Mouse (Mus musculus) neural tube, embryonic 14.5 days (tissue): ENCODE measurements at regions not wholly inside any gene's neighbourhood (a gene's known extent, or its start where the extent isn't known, plus 50 kb on each side); places are given as distances from the start of the nearest gene placed in this dataset.
"Not testable (repeated sequence)": the region's sequence is repeated elsewhere in the genome, so short reads cannot be mapped to it uniquely, and the experiment has no call there.

Source experiments
- ATAC-seq: fragments of 200-750 bp; cut with Nextera tagmentation; 2 replicates; pipeline ENCODE4 v1.8.0; 2017; ENCODE audit warnings: low read depth, mild to moderate bottlenecking, moderate TSS enrichment, moderate library complexity
- H3K27ac ChIP-seq: fragments of 300-500 bp; sonication (generic); 2 replicates; pipeline ENCODE4 v1.5.1; 2014; ENCODE audit warnings: low read depth, mild to moderate bottlenecking, control low read depth, low read length, moderate library complexity, mixed read lengths
- H3K27me3 ChIP-seq: fragments of 300-500 bp; sonication (generic); 2 replicates; pipeline ENCODE4 v1.6.1; 2014; ENCODE audit warnings: low read length; ENCODE audit not compliant: control insufficient read depth, insufficient read depth
- H3K36me3 ChIP-seq: fragments of 300-500 bp; sonication (generic); 2 replicates; pipeline ENCODE4 v1.6.1; 2014; ENCODE audit warnings: low read length, mixed read lengths; ENCODE audit not compliant: control insufficient read depth, insufficient read depth
- H3K4me1 ChIP-seq: fragments of 300-500 bp; sonication (generic); 2 replicates; pipeline ENCODE4 v1.6.1; 2014; ENCODE audit warnings: low read length; ENCODE audit not compliant: control insufficient read depth, insufficient read depth
- H3K4me2 ChIP-seq: fragments of 300-500 bp; sonication (generic); 2 replicates; pipeline ENCODE4 v1.6.1; 2014; ENCODE audit warnings: mild to moderate bottlenecking, low read depth, low read length, control low read depth
- H3K4me3 ChIP-seq: fragments of 300-500 bp; sonication (generic); 2 replicates; pipeline ENCODE4 v1.5.1; 2014; ENCODE audit warnings: low read depth, low read length, control low read depth, mixed read lengths
- H3K9ac ChIP-seq: fragments of 300-500 bp; sonication (generic); replicated peaks from 2 replicates; pipeline ENCODE4 v1.6.1; 2014; ENCODE audit warnings: low read depth, mild to moderate bottlenecking, control low read depth, low read length, mixed read lengths
- H3K9me3 ChIP-seq: fragments of 300-500 bp; sonication (generic); 2 replicates; pipeline ENCODE4 v1.6.1; 2016; ENCODE audit warnings: low read length; ENCODE audit not compliant: control insufficient read depth
- WGBS: fragments of 180-500 bp; shearing (Covaris S2); extraction: QIAGEN DNeasy Blood & Tissue Kit; methylation state at CpG from one replicate; pipeline ENCODE4 v1.1.7; 2014; 5-methylcytosine and 5-hydroxymethylcytosine counted together

GRCm38 (mm10) chr6:14486642-14487041 is 268.4 kb downstream of the Ppp1r3a start:
- H3K4me1 ChIP-seq, H3K27me3 ChIP-seq, ATAC-seq, H3K36me3 ChIP-seq, H3K27ac ChIP-seq, H3K4me3 ChIP-seq, H3K4me2 ChIP-seq, H3K9me3 ChIP-seq, H3K9ac ChIP-seq: not testable (repeated sequence)
- 77% methylated on average over 3 of the region's 3 CpGs for WGBS

GRCm38 (mm10) chr6:14456394-14456793 is 298.7 kb downstream of the Ppp1r3a start:
- no peaks in the 10 kb centered on the region for H3K36me3 ChIP-seq
- no peak overlapping the region for H3K4me2 ChIP-seq
- H3K4me3 ChIP-seq: no peak overlapping the region
- no peak overlapping the region for H3K27ac ChIP-seq
- H3K9ac ChIP-seq: no peak overlapping the region
- ATAC-seq: no peak
- H3K4me1 ChIP-seq: no peaks in the 10 kb centered on the region
- WGBS: 63% methylated on average over 1 of the region's 1 CpGs
- no peaks in the 10 kb centered on the region for H3K27me3 ChIP-seq
- H3K9me3 ChIP-seq: no peaks in the 10 kb centered on the region

- 81% methylated on average over 3 of the region's 3 CpGs for WGBS
These were observed 301.8 kb downstream of the Ppp1r3a start for GRCm38 (mm10) chr6:14453321-14453720.

GRCm38 (mm10) chr6:14431751-14432150 is 323.3 kb downstream of the Ppp1r3a start:
- H3K36me3 ChIP-seq: no peaks in the 10 kb centered on the region
- no peak overlapping the region for H3K4me2 ChIP-seq
- no peak overlapping the region for H3K27ac ChIP-seq
- H3K9ac ChIP-seq: no peak overlapping the region
- no peaks in the 10 kb centered on the region for H3K9me3 ChIP-seq
- H3K4me3 ChIP-seq: no peak overlapping the region
- H3K4me1 ChIP-seq: no peaks in the 10 kb centered on the region
- WGBS: 87% methylated on average over 1 of the region's 1 CpGs
- ATAC-seq: no peak
- no peaks in the 10 kb centered on the region for H3K27me3 ChIP-seq

More at GRCm38 (mm10) chr6:14453321-14453720, 301.8 kb downstream of the Ppp1r3a start:
- not testable (repeated sequence) for H3K9me3 ChIP-seq, H3K27ac ChIP-seq, H3K9ac ChIP-seq, H3K4me1 ChIP-seq, ATAC-seq, H3K4me2 ChIP-seq, H3K36me3 ChIP-seq, H3K4me3 ChIP-seq, H3K27me3 ChIP-seq

- Histone ChIP-seq H3K9ac (no peak overlapping the region), H3K36me3 (no peaks in the 10 kb centered on the region), H3K27ac (no peak overlapping the region), H3K9me3 (no peaks in the 10 kb centered on the region), H3K4me1 (no peaks in the 10 kb centered on the region), H3K27me3 (no peaks in the 10 kb centered on the region), H3K4me3 (no peak overlapping the region), H3K4me2 (no peak overlapping the region)
- ATAC-seq: peak; percentile 80
- 21% methylated on average over 4 of the region's 4 CpGs for WGBS
These were observed 345.3 kb downstream of the Ppp1r3a start for GRCm38 (mm10) chr6:14409772-14410171.

- WGBS: 69% methylated on average over 1 of the region's 1 CpGs
- no peak for ATAC-seq
These were observed 347.3 kb downstream of the Ppp1r3a start for GRCm38 (mm10) chr6:14407754-14408153.

GRCm38 (mm10) chr6:14358280-14358679 is 396.8 kb downstream of the Ppp1r3a start:
- H3K9me3 ChIP-seq: no peaks in the 10 kb centered on the region
- no peak overlapping the region for H3K9ac ChIP-seq
- WGBS: 91% methylated on average over 5 of the region's 5 CpGs
- H3K4me3 ChIP-seq: no peak overlapping the region
- no peak for ATAC-seq
- H3K27me3 ChIP-seq: no peaks in the 10 kb centered on the region
- no peaks in the 10 kb centered on the region for H3K4me1 ChIP-seq
- no peaks in the 10 kb centered on the region for H3K36me3 ChIP-seq
- H3K4me2 ChIP-seq: no peak overlapping the region
- H3K27ac ChIP-seq: no peak overlapping the region

More at GRCm38 (mm10) chr6:14407754-14408153, 347.3 kb downstream of the Ppp1r3a start:
- no peaks in the 10 kb centered on the region for H3K4me1 ChIP-seq
- no peaks in the 10 kb centered on the region for H3K9me3 ChIP-seq
- H3K4me2 ChIP-seq: no peak overlapping the region
- no peak overlapping the region for H3K4me3 ChIP-seq
- no peaks in the 10 kb centered on the region for H3K27me3 ChIP-seq
- no peak overlapping the region for H3K27ac ChIP-seq
- H3K36me3 ChIP-seq: no peaks in the 10 kb centered on the region
- no peak overlapping the region for H3K9ac ChIP-seq
